Mouse (Mus musculus): Measurements from ENCODE around the gene Rnf20.

GRCm38 (mm10) chr4:49662231-49662630 is 30.4 kb downstream of the Rnf20 start:
- TF ChIP-seq GATA1 (IDR thresholded peaks at IDR 0.05; ENCODE audit: borderline replicate concordance, low read length) (no peak), FLI1 (IDR thresholded peaks at IDR 0.05; ENCODE audit: low read length) (no peak)

Measured in megakaryocyte, embryonic 14.5 days (primary cell).